Mouse (Mus musculus) ZHBTc4 (cell line): Measurements from ENCODE around the gene Olfr1205.

Source experiments
- DNase-seq: peaks from one replicate; pipeline ENCODE4 v3.0.0-alpha.2; 2011; ENCODE audit warnings: low read depth, low spot score

Olfr1205 gene

GRCm38 (mm10) chr2:88829437-88829836, at the start of gene Olfr1205:
Olfr1205 (plus strand) TSS chr2:88829737.
- no peak for DNase-seq

- DNase-seq = no peak
These were observed 36.8 kb upstream of the Olfr1205 start, which contains the start of gene Olfr1201 for GRCm38 (mm10) chr2:88792736-88793135. Olfr1201 (plus strand) TSS chr2:88793036.

- no peak for DNase-seq
These were observed 15.3 kb upstream of the Olfr1205 start, which contains the start of gene Olfr1202 for GRCm38 (mm10) chr2:88814196-88814595. Olfr1202 (plus strand) TSS chr2:88814496.

DNA sequence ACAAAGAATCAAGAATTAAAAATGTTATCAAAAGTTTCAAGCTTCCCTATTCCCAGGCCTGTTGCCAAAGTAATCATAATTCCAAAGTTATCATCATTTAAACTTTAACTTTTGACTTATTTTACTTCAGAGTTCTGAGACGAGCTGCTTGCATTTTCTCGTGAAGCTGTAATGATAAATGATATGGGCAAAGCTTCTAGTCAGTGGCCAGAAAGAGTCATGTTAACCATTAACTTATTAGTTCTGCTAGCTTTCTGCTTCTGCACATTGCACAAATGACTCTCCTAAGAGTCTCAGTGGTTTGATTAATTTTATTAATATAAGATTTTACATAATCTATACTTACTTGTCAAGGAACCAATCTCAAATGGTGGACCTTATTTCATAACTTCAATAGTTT, 8.9 kb downstream of the Olfr1205 start:
- DNase-seq = no peak

GRCm38 (mm10) chr2:88848992-88849391, 19.5 kb downstream of the Olfr1205 start, which contains the start of gene Olfr1204:
Olfr1204 (plus strand) TSS chr2:88849292.
- DNase-seq = no peak

- DNase-seq = no peak
These were observed 33.4 kb downstream of the Olfr1205 start, which contains the start of gene Olfr1206 for GRCm38 (mm10) chr2:88862931-88863330. Olfr1206 (plus strand) TSS chr2:88863231.
